Comparison of ENCODE assay signal across 13 mouse cellular contexts in genomic region chr12:77004893-77005292, GRCm38 (mm10). TPM values are rescaled to one million over a fixed set of nuclear protein-coding genes. Genes with fewer than 3 reads are reported as not detected.
DNase-seq lines count a peak whose midpoint lies in the region; ATAC-seq and TF ChIP-seq lines count a peak whose summit lies in the region.
"Had no signal": no experiment of that assay in that cellular context is flagged by ENCODE, and none has a peak within 500 bp of the region (broad histone marks: within the 10 kb centered on the region; RNA-seq: fewer than 3 reads in every experiment).

No protein-coding gene starts in this region.

- H3K27me3 ChIP-seq in hindbrain, embryonic 15.5 days = no peaks in the 10 kb centered on the region
- peaks cover 19% of the 10 kb centered on the region; the same call in 1 of the 2 replicates for H3K27me3 ChIP-seq in hindbrain, embryonic 10.5 days (ENCODE audit: insufficient read depth, poor library complexity, severe bottlenecking)
- no peaks in the 10 kb centered on the region for H3K27me3 ChIP-seq in testis, adult 2 months (ENCODE audit: control insufficient read depth, insufficient read depth, low read length)
- H3K27me3 ChIP-seq in limb, embryonic 11.5 days (ENCODE audit: control insufficient read depth, insufficient read depth, low read length) = no peaks in the 10 kb centered on the region

- H3K27ac ChIP-seq in hindbrain, embryonic 15.5 days (replicated peaks) = peak overlapping the region; percentile 42; the same call in 1 of the 2 replicates
- H3K27ac ChIP-seq in hindbrain, embryonic 10.5 days = no peak overlapping the region
- no peak overlapping the region for H3K27ac ChIP-seq in testis, adult 2 months (ENCODE audit: control insufficient read depth, insufficient read depth, low read depth, low read length)
- H3K27ac ChIP-seq in limb, embryonic 11.5 days (replicated peaks; ENCODE audit: low read depth, low read length) = no peak overlapping the region

- DNase-seq in hindbrain, embryonic 10.5 days (ENCODE audit: low spot score) = no peak
- DNase-seq in testis, postnatal 10 days (ENCODE audit: low spot score) = no peak
- DNase-seq in limb, embryonic 11.5 days (ENCODE audit: low spot score) = peak; percentile 37
- no peak for DNase-seq in spleen, postnatal 36 days (ENCODE audit: low spot score in 2 of 2)
- no peak for DNase-seq in c-Kit-positive CD71-positive TER-119-positive erythroid progenitor cells, embryonic 14.5 days (ENCODE audit: low spot score)
- DNase-seq: adrenal gland, postnatal 36 days; cerebellum, adult 11 months; heart, adult 18-20 months; heart, postnatal 10 days; kidney, adult 11 months had no signal

- TF ChIP-seq POLR2A in testis, adult 2 months (IDR thresholded peaks at IDR 0.05; ENCODE audit: control insufficient read depth, low read depth, low read length) = no peak

- H3K36me3 ChIP-seq in hindbrain, embryonic 15.5 days = no peaks in the 10 kb centered on the region
- H3K36me3 ChIP-seq in hindbrain, embryonic 10.5 days = no peaks in the 10 kb centered on the region
- H3K36me3 ChIP-seq in testis, adult 2 months (ENCODE audit: control insufficient read depth, insufficient read depth, low read length) = no peaks in the 10 kb centered on the region
- H3K36me3 ChIP-seq in limb, embryonic 11.5 days (ENCODE audit: control insufficient read depth, insufficient read depth, low read length) = no peaks in the 10 kb centered on the region

- H3K9me3 ChIP-seq in hindbrain, embryonic 15.5 days = no peaks in the 10 kb centered on the region
- H3K9me3 ChIP-seq in hindbrain, embryonic 10.5 days = no peaks in the 10 kb centered on the region
- H3K9me3 ChIP-seq in limb, embryonic 11.5 days (ENCODE audit: control insufficient read depth, low read length) = no peaks in the 10 kb centered on the region

- H3K4me1 ChIP-seq in hindbrain, embryonic 15.5 days (replicated peaks) = peaks cover 23% of the 10 kb centered on the region
- H3K4me1 ChIP-seq in hindbrain, embryonic 10.5 days (replicated peaks) = peaks cover 17% of the 10 kb centered on the region
- no peaks in the 10 kb centered on the region for H3K4me1 ChIP-seq in testis, adult 2 months (ENCODE audit: control insufficient read depth, insufficient read depth, low read length)
- peaks cover 10% of the 10 kb centered on the region; the same call in 1 of the 2 replicates for H3K4me1 ChIP-seq in limb, embryonic 11.5 days (ENCODE audit: control insufficient read depth, insufficient read depth, low read length)

- H3K9ac ChIP-seq in hindbrain, embryonic 15.5 days = no peak overlapping the region
- no peak overlapping the region for H3K9ac ChIP-seq in limb, embryonic 11.5 days (ENCODE audit: low read length)

- WGBS in hindbrain, embryonic 15.5 days = 34% methylated on average over 10 of the region's 10 CpGs
- 66% methylated on average over 10 of the region's 10 CpGs for WGBS in hindbrain, embryonic 10.5 days
- WGBS in limb, embryonic 11.5 days = 15% methylated on average over 10 of the region's 10 CpGs

- H3K4me3 ChIP-seq in hindbrain, embryonic 15.5 days = no peak overlapping the region
- H3K4me3 ChIP-seq in hindbrain, embryonic 10.5 days = no peak overlapping the region
- H3K4me3 ChIP-seq in testis, adult 2 months (ENCODE audit: control insufficient read depth, low read depth, low read length) = peak overlapping the region; percentile 45
- H3K4me3 ChIP-seq in limb, embryonic 11.5 days (ENCODE audit: low read depth, low read length) = no peak overlapping the region

- no peak for TF ChIP-seq CTCF in testis, adult 2 months (IDR thresholded peaks at IDR 0.05; ENCODE audit: control insufficient read depth, insufficient read depth, insufficient replicate concordance, low read depth, low read length)

- 0 out of 2 replicates have a peak, but pooled peaks have one; percentile 28 for ATAC-seq in hindbrain, embryonic 15.5 days (ENCODE audit: low FRiP score, low read depth)
- ATAC-seq in limb, embryonic 11.5 days (ENCODE audit: insufficient number of reproducible peaks, low FRiP score, low TSS enrichment, low read depth) = no peak
- ATAC-seq: CD4-positive, CD25-positive, alpha-beta regulatory T cell, adult 4 months had no signal

- peak overlapping the region; percentile 24; the same call in 1 of the 2 replicates for H3K4me2 ChIP-seq in hindbrain, embryonic 15.5 days
- H3K4me2 ChIP-seq in limb, embryonic 11.5 days (ENCODE audit: low read depth, severe bottlenecking) = peak overlapping the region; percentile 23; the same call in 1 of the 2 replicates

RNA-seq across cellular contexts. Expression of gene Max, which starts 42.9 kb away (rescaled TPM):
- 21.4 and 22.5 TPM in 2 replicates for polyA plus RNA-seq in hindbrain, embryonic 15.5 days (2015; fragmentation: Nextera tagmentation; extraction: Ambion mirVana)
- polyA plus RNA-seq in hindbrain, embryonic 10.5 days (2016; fragmentation: Nextera tagmentation; extraction: Ambion mirVana) = 11.4 and 17.1 TPM in 2 replicates
- polyA plus RNA-seq in testis, adult 2 months (2012; rRNA removed) = 8.5 and 9.8 TPM in 2 replicates
- polyA plus RNA-seq in limb, embryonic 11.5 days (2014; fragmentation: Nextera tagmentation; extraction: Ambion mirVana) = 20.2 and 33.7 TPM in 2 replicates
